Mouse (Mus musculus): ENCODE data around the gene Kcnmb1. TPM values are rescaled to one million over a fixed set of nuclear protein-coding genes. Genes with fewer than 3 reads are reported as not detected.

Kcnmb1 gene
- polyA plus RNA-seq, 1 experiment from 2014 or later, result 0.42 TPM

GRCm38 (mm10) chr11:34001938-34002592 is 39.3 kb downstream of the Kcnmb1 start:
- Histone ChIP-seq H3K27me3 (ENCODE audit: control insufficient read depth, insufficient read depth, low read length) (no peaks in the 10 kb centered on the region), H3K27ac (ENCODE audit: low read depth, low read length) (no peak overlapping the region), H3K4me1 (ENCODE audit: control insufficient read depth, insufficient read depth, low read length) (0 out of 2 replicates have a peak, but pooled peaks cover 3% of the 10 kb centered on the region), H3K36me3 (ENCODE audit: control insufficient read depth, insufficient read depth, low read length) (no peaks in the 10 kb centered on the region), H3K9me3 (ENCODE audit: control insufficient read depth, low read length) (no peaks in the 10 kb centered on the region), H3K4me2 (ENCODE audit: low read depth, low read length) (no peak overlapping the region), H3K9ac (replicated peaks; ENCODE audit: low read depth, low read length) (no peak overlapping the region), H3K4me3 (ENCODE audit: low read depth, low read length) (no peak overlapping the region)
- WGBS, result 15% methylated on average over 5 of the region's 5 CpGs
- ATAC-seq (ENCODE audit: low read depth), result no peak

- Histone ChIP-seq H3K27me3 (ENCODE audit: control insufficient read depth, insufficient read depth, low read length) (no peaks in the 10 kb centered on the region), H3K36me3 (ENCODE audit: control insufficient read depth, insufficient read depth, low read length) (no peaks in the 10 kb centered on the region), H3K4me2 (ENCODE audit: low read depth, low read length) (no peak overlapping the region), H3K9ac (replicated peaks; ENCODE audit: low read depth, low read length) (no peak overlapping the region), H3K4me1 (ENCODE audit: control insufficient read depth, insufficient read depth, low read length) (0 out of 2 replicates have a peak, but pooled peaks cover 3% of the 10 kb centered on the region), H3K4me3 (ENCODE audit: low read depth, low read length) (no peak overlapping the region), H3K9me3 (ENCODE audit: control insufficient read depth, low read length) (no peaks in the 10 kb centered on the region), H3K27ac (ENCODE audit: low read depth, low read length) (no peak overlapping the region)
- 75% methylated on average over 5 of the region's 5 CpGs for WGBS
- no peak for ATAC-seq (ENCODE audit: low read depth)
These were observed 39.8 kb downstream of the Kcnmb1 start for GRCm38 (mm10) chr11:34002593-34002965.

GRCm38 (mm10) chr11:34007616-34008015 is 44.8 kb downstream of the Kcnmb1 start:
- Histone ChIP-seq H3K9ac (replicated peaks; ENCODE audit: low read depth, low read length) (no peak overlapping the region), H3K27me3 (ENCODE audit: control insufficient read depth, insufficient read depth, low read length) (no peaks in the 10 kb centered on the region), H3K9me3 (ENCODE audit: control insufficient read depth, low read length) (no peaks in the 10 kb centered on the region), H3K4me2 (ENCODE audit: low read depth, low read length) (no peak overlapping the region), H3K36me3 (ENCODE audit: control insufficient read depth, insufficient read depth, low read length) (no peaks in the 10 kb centered on the region), H3K27ac (ENCODE audit: low read depth, low read length) (no peak overlapping the region), H3K4me1 (ENCODE audit: control insufficient read depth, insufficient read depth, low read length) (no peaks in the 10 kb centered on the region), H3K4me3 (ENCODE audit: low read depth, low read length) (no peak overlapping the region)
- WGBS, result 90% methylated on average over 2 of the region's 2 CpGs
- ATAC-seq (ENCODE audit: low read depth), result no peak

GRCm38 (mm10) chr11:34008214-34008613 is 45.4 kb downstream of the Kcnmb1 start:
- no peak for ATAC-seq (ENCODE audit: low read depth)
- Histone ChIP-seq H3K9me3 (ENCODE audit: control insufficient read depth, low read length) (no peaks in the 10 kb centered on the region), H3K27ac (ENCODE audit: low read depth, low read length) (no peak overlapping the region), H3K4me1 (ENCODE audit: control insufficient read depth, insufficient read depth, low read length) (no peaks in the 10 kb centered on the region), H3K27me3 (ENCODE audit: control insufficient read depth, insufficient read depth, low read length) (no peaks in the 10 kb centered on the region), H3K9ac (replicated peaks; ENCODE audit: low read depth, low read length) (no peak overlapping the region), H3K4me2 (ENCODE audit: low read depth, low read length) (no peak overlapping the region), H3K4me3 (ENCODE audit: low read depth, low read length) (no peak overlapping the region), H3K36me3 (ENCODE audit: control insufficient read depth, insufficient read depth, low read length) (no peaks in the 10 kb centered on the region)
- 92% methylated on average over 11 of the region's 11 CpGs for WGBS

GRCm38 (mm10) chr11:34008702-34009101 is 45.9 kb downstream of the Kcnmb1 start:
- no peaks in the 10 kb centered on the region for H3K4me1 ChIP-seq (ENCODE audit: control insufficient read depth, insufficient read depth, low read length)
- H3K27ac ChIP-seq (ENCODE audit: low read depth, low read length), result no peak overlapping the region
- H3K4me2 ChIP-seq (ENCODE audit: low read depth, low read length), result no peak overlapping the region
- no peak overlapping the region for H3K4me3 ChIP-seq (ENCODE audit: low read depth, low read length)
- WGBS, result 50% methylated on average over 9 of the region's 9 CpGs
- no peaks in the 10 kb centered on the region for H3K27me3 ChIP-seq (ENCODE audit: control insufficient read depth, insufficient read depth, low read length)
- no peaks in the 10 kb centered on the region for H3K36me3 ChIP-seq (ENCODE audit: control insufficient read depth, insufficient read depth, low read length)
- H3K9me3 ChIP-seq (ENCODE audit: control insufficient read depth, low read length), result no peaks in the 10 kb centered on the region
- no peak overlapping the region for H3K9ac ChIP-seq (replicated peaks; ENCODE audit: low read depth, low read length)
- ATAC-seq (ENCODE audit: low read depth), result no peak

GRCm38 (mm10) chr11:34009316-34010087 is 46.7 kb downstream of the Kcnmb1 start:
- H3K9me3 ChIP-seq (ENCODE audit: control insufficient read depth, low read length), result no peaks in the 10 kb centered on the region
- no peak overlapping the region for H3K4me3 ChIP-seq (ENCODE audit: low read depth, low read length)
- no peak overlapping the region for H3K27ac ChIP-seq (ENCODE audit: low read depth, low read length)
- H3K9ac ChIP-seq (replicated peaks; ENCODE audit: low read depth, low read length), result no peak overlapping the region
- 80% methylated on average over 12 of the region's 12 CpGs for whole genome bisulfite sequencing
- ATAC-seq (ENCODE audit: low read depth), result no peak
- no peaks in the 10 kb centered on the region for H3K36me3 ChIP-seq (ENCODE audit: control insufficient read depth, insufficient read depth, low read length)
- no peak overlapping the region for H3K4me2 ChIP-seq (ENCODE audit: low read depth, low read length)
- H3K27me3 ChIP-seq (ENCODE audit: control insufficient read depth, insufficient read depth, low read length), result no peaks in the 10 kb centered on the region
- no peaks in the 10 kb centered on the region for H3K4me1 ChIP-seq (ENCODE audit: control insufficient read depth, insufficient read depth, low read length)

- Histone ChIP-seq H3K27me3 (ENCODE audit: control insufficient read depth, insufficient read depth, low read length) (no peaks in the 10 kb centered on the region), H3K4me3 (ENCODE audit: low read depth, low read length) (no peak overlapping the region), H3K9ac (replicated peaks; ENCODE audit: low read depth, low read length) (no peak overlapping the region), H3K36me3 (ENCODE audit: control insufficient read depth, insufficient read depth, low read length) (no peaks in the 10 kb centered on the region), H3K4me1 (ENCODE audit: control insufficient read depth, insufficient read depth, low read length) (no peaks in the 10 kb centered on the region), H3K27ac (ENCODE audit: low read depth, low read length) (no peak overlapping the region), H3K9me3 (ENCODE audit: control insufficient read depth, low read length) (no peaks in the 10 kb centered on the region), H3K4me2 (ENCODE audit: low read depth, low read length) (no peak overlapping the region)
- WGBS, result 76% methylated on average over 7 of the region's 7 CpGs
- no peak for ATAC-seq (ENCODE audit: low read depth)
These were observed 47.5 kb downstream of the Kcnmb1 start for GRCm38 (mm10) chr11:34010133-34010858.

- Histone ChIP-seq H3K9ac (replicated peaks; ENCODE audit: low read depth, low read length) (no peak overlapping the region), H3K9me3 (ENCODE audit: control insufficient read depth, low read length) (no peaks in the 10 kb centered on the region), H3K27ac (ENCODE audit: low read depth, low read length) (no peak overlapping the region), H3K36me3 (ENCODE audit: control insufficient read depth, insufficient read depth, low read length) (no peaks in the 10 kb centered on the region), H3K4me1 (ENCODE audit: control insufficient read depth, insufficient read depth, low read length) (no peaks in the 10 kb centered on the region), H3K4me2 (ENCODE audit: low read depth, low read length) (no peak overlapping the region), H3K4me3 (ENCODE audit: low read depth, low read length) (no peak overlapping the region), H3K27me3 (ENCODE audit: control insufficient read depth, insufficient read depth, low read length) (no peaks in the 10 kb centered on the region)
- no peak for ATAC-seq (ENCODE audit: low read depth)
- WGBS, result 87% methylated on average over 4 of the region's 4 CpGs
These were observed 48.0 kb downstream of the Kcnmb1 start for GRCm38 (mm10) chr11:34010859-34011172.

Data from neural tube, embryonic 14.5 days (tissue).